Mouse (Mus musculus) Patski (cell line): ENCODE measurements around the gene Cdkn1b. TPM values are rescaled to one million over a fixed set of nuclear protein-coding genes. Genes with fewer than 3 reads are reported as not detected.

Experiments
- ATAC-seq: fragments of 100-300 bp; one replicate; pipeline ENCODE4 v1.8.0; 2021
- CTCF ChIA-PET: fragments of 350-600 bp; sonication (Branson Sonifier 250); formaldehyde crosslinking; loops from one replicate; lab custom pipeline; 2022; ENCODE audit warnings: inconsistent platforms; lab: Charles Lee
- POLR2A ChIA-PET: fragments of 350-600 bp; sonication (Branson Sonifier 250); formaldehyde crosslinking; loops from one replicate; lab custom pipeline; 2022; ENCODE audit warnings: antibody characterized with exemption, inconsistent platforms; lab: Charles Lee
- DNase-seq: peaks from one replicate; pipeline ENCODE4 v3.0.0-alpha.2; 2011; ENCODE audit warnings: low read depth, low spot score
- H3K27me3 ChIP-seq: fragments of 371-371 bp; one replicate; pipeline ENCODE4 v1.5.1; 2021
- CTCF ChIP-seq: fragments of 100-300 bp; IDR thresholded peaks from one replicate; pipeline ENCODE4 v1.5.1; 2021
- in situ Hi-C: fragments of 300-500 bp; cut with MboI; formaldehyde crosslinking; loops from 3 replicates; pipeline ENCODE4 v1.11.1; 2018; ENCODE audit warnings: low pct_unique_long_range_greater_than_20kb, mixed read lengths
- polyA plus RNA-seq: library from polyadenylated mRNA; unstranded; gene quantifications from one replicate; pipeline ENCODE4 v1.2.3, GENCODE M21; 2021

Cdkn1b gene
- 76.0 TPM for polyA plus RNA-seq

DNA sequence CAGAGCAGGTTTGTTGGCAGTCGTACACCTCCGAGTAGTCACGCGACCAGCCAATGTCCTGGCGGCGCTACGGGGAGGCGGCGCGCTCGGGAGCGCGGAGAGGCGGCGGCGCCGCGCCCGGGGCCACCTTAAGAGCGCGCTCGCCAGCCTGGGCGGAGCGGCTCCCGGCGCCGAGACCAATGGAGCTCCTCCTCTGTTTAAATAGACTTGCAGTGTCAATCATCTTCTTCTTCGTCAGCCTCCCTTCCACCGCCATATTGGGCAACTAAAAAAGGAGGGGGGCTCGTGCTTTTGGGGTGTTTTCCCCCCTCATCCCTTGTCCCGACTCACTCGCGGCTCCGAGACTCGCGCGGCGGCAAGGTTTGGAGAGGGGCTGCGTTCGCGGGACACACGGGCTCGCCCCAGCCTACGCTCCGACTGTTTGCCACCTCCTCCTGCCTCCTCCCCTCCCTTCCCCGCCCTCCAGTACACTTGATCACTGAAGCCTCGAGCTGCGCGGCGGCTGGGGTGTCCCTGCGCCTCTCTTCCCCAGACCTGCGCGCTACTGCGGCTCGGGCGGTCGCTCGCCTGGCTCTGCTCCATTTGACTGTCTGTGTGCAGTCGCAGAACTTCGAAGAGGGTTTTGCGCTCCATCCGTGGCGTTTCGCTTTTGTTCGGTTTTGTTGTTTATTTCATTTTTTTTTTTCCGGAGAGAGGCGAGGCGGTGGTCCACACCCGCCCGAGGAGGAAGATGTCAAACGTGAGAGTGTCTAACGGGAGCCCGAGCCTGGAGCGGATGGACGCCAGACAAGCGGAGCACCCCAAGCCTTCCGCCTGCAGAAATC, at the start of gene Cdkn1b:
Gene Cdkn1b (plus strand): TSS at position 212 of the 824 bp plus-strand sequence.
- in situ Hi-C loops: loop anchor here (10.0 kb wide), 1 partner anchor 1884 kb away; the partner anchor contains the start of genes H2afj and Hist4h4
- CTCF ChIA-PET: interaction anchor here (1.4 to 2.8 kb wide), 4 partner anchors 16 to 64 kb away, joined by 3 to 12 read pairs (median 5); partner anchors contain the start of gene Gpr19

GRCm38 (mm10) chr6:134870887-134871286, 49.3 kb upstream of the Cdkn1b start:
- POLR2A ChIA-PET: no interaction called here
- DNase-seq (no peak), ATAC-seq (no peak)
- H3K27me3 ChIP-seq: no peaks in the 10 kb centered on the region
- no peak for TF ChIP-seq CTCF
- in situ Hi-C loops: no loop called here
- CTCF ChIA-PET: interaction anchor here (0.8 to 1.9 kb wide), 5 partner anchors 8 to 408 kb away, joined by 3 to 5 read pairs (median 3); no protein-coding TSS in a partner anchor

More for the DNA sequence above, at the start of gene Cdkn1b:
- POLR2A ChIA-PET: interaction anchor here (0.6 to 2.6 kb wide), 7 partner anchors 8 to 26 kb away, joined by 3 to 8 read pairs (median 4); no protein-coding TSS in a partner anchor
- H3K27me3 ChIP-seq: no peaks in the 10 kb centered on the region
- DNase-seq (no peak), ATAC-seq (peak; percentile 91)
- no peak for TF ChIP-seq CTCF

DNA sequence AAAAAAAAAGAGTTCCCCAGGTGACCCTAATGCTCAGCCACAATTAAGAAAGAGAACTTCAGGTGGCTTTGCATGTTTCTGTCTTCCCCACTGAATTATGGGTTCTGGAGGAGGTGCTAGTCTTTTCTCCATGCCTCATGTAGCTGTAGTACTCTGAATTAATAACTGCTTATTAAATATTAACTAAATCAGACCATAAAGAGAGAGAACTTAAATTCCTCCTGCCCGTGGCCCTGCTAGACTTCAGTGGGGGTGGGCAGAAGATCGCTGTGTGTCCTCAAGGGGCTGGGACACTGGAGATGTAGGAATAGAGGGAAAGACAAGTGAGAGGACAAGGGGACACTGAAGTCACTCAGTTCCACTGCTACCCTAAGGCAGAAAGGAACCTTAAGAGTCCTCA, 48.0 kb upstream of the Cdkn1b start:
- DNase-seq (no peak), ATAC-seq (peak; percentile 8)
- POLR2A ChIA-PET: no interaction called here
- CTCF ChIA-PET: interaction anchor here (1.0 kb wide), 1 partner anchor 12 kb away, joined by 3 read pairs; no protein-coding TSS in a partner anchor
- in situ Hi-C loops: no loop called here
- TF ChIP-seq CTCF: no peak
- H3K27me3 ChIP-seq: no peaks in the 10 kb centered on the region

- ChIA-PET CTCF (interaction anchor here (1.0 kb wide), 2 partner anchors 13 to 29 kb away, joined by 3 read pairs; no protein-coding TSS in a partner anchor), POLR2A (no interaction called here)
- TF ChIP-seq CTCF: peak; percentile 57
- in situ Hi-C loops: no loop called here
- no peaks in the 10 kb centered on the region for H3K27me3 ChIP-seq
- ATAC-seq (no peak), DNase-seq (no peak)
Observed at GRCm38 (mm10) chr6:134873018-134873417, 47.2 kb upstream of the Cdkn1b start.

DNA sequence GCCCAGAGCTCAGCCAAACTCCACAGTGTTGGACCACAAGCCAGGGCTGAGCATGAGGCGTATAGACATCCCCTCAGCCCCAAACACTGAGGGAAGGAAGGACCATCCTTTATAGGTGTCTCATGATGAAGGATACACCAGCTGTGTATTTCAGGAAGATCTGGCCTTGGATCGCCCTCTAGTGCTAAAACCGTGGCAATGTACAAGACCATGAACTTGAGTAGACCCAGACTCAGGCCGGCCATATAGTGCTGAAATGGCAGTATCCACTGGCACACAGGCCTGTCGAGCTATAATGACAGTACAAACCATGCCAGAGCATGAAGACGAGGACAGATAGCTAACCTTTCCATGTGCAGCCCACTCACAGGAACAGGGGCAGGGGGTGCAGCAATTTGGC, 43.4 kb upstream of the Cdkn1b start:
- H3K27me3 ChIP-seq: no peaks in the 10 kb centered on the region
- ATAC-seq (peak; percentile 69), DNase-seq (no peak)
- peak; percentile 70 for TF ChIP-seq CTCF
- in situ Hi-C loops: no loop called here
- ChIA-PET CTCF (interaction anchor here (0.7 to 2.7 kb wide), 11 partner anchors 8 to 235 kb away, joined by 3 to 10 read pairs (median 4); no protein-coding TSS in a partner anchor), POLR2A (interaction anchor here (1.5 kb wide), 1 partner anchor 52 kb away, joined by 3 read pairs; no protein-coding TSS in a partner anchor)

- TF ChIP-seq CTCF: no peak
- in situ Hi-C loops: no loop called here
- CTCF ChIA-PET: interaction anchor here (0.7 to 2.7 kb wide), 7 partner anchors 8 to 70 kb away, joined by 3 to 10 read pairs (median 4); no protein-coding TSS in a partner anchor
Observed at GRCm38 (mm10) chr6:134877276-134877675, 42.9 kb upstream of the Cdkn1b start.

DNA sequence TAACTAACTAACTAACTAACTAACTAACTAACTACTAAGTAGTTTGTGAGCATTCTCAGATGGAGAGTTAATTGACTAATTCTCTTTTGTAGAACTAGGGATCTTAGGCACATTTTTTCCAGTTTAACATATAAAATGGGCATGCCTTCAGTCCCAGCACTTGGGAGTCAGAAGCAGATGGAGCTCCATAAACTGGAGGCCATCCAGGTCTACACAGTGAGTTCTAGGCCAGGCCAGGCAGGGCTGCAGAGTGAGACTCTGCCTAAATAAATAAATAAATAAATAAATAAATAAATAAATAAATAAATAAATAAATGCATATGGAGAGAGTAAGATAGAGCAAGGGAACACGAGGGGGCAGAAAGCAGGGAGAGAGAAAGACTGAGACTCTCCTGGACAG, 42.3 kb upstream of the Cdkn1b start:
- ChIA-PET CTCF (interaction anchor here (2.1 to 2.7 kb wide), 3 partner anchors 10 to 70 kb away, joined by 6 to 10 read pairs (median 7); no protein-coding TSS in a partner anchor), POLR2A (interaction anchor here (1.5 kb wide), 1 partner anchor 51 kb away, joined by 3 read pairs; no protein-coding TSS in a partner anchor)
- DNase-seq (no peak), ATAC-seq (no peak)
- in situ Hi-C loops: no loop called here
- TF ChIP-seq CTCF: no peak
- no peaks in the 10 kb centered on the region for H3K27me3 ChIP-seq

More at GRCm38 (mm10) chr6:134877276-134877675, 42.9 kb upstream of the Cdkn1b start:
- H3K27me3 ChIP-seq: no peaks in the 10 kb centered on the region
- ATAC-seq (no peak), DNase-seq (no peak)
- POLR2A ChIA-PET: interaction anchor here (1.5 kb wide), 1 partner anchor 52 kb away, joined by 3 read pairs; no protein-coding TSS in a partner anchor

DNA sequence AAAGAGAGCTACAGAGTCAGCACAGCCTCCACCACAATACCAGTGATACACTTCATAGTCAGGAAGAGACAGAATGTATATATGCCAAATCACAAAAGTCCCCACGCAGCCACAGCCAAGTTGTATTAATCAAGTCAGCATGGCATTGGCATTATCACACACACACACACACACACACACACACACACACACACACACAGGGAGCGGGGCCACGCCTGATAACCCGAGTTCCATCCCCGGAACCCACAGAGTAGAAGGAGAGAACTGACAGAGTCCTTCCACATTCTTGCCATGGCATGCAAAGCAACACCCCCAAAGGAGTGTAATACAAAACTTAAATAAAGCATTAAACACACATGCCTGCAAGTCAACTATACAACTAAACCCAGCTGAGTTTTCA, 40.6 kb upstream of the Cdkn1b start:
- CTCF ChIA-PET: interaction anchor here (1.1 to 2.2 kb wide), 2 partner anchors 12 to 31 kb away, joined by 3 to 5 read pairs; no protein-coding TSS in a partner anchor
- TF ChIP-seq CTCF: no peak
- ATAC-seq (no peak), DNase-seq (no peak)
- POLR2A ChIA-PET: no interaction called here
- H3K27me3 ChIP-seq: no peaks in the 10 kb centered on the region
- in situ Hi-C loops: no loop called here

GRCm38 (mm10) chr6:134880046-134880445, 40.2 kb upstream of the Cdkn1b start:
- no peak for TF ChIP-seq CTCF
- CTCF ChIA-PET: interaction anchor here (1.1 to 2.2 kb wide), 2 partner anchors 12 to 32 kb away, joined by 3 to 5 read pairs; no protein-coding TSS in a partner anchor
- POLR2A ChIA-PET: no interaction called here
- ATAC-seq: no peak
- in situ Hi-C loops: no loop called here
- H3K27me3 ChIP-seq: no peaks in the 10 kb centered on the region
- no peak for DNase-seq

GRCm38 (mm10) chr6:134883661-134884060, 36.5 kb upstream of the Cdkn1b start:
- DNase-seq (no peak), ATAC-seq (no peak)
- in situ Hi-C loops: no loop called here
- POLR2A ChIA-PET: no interaction called here
- no peak for TF ChIP-seq CTCF
- CTCF ChIA-PET: no interaction called here
- no peaks in the 10 kb centered on the region for H3K27me3 ChIP-seq
